Mouse (Mus musculus): Measurements from ENCODE around the gene Maml3. TPM values are rescaled to one million over a fixed set of nuclear protein-coding genes. Genes with fewer than 3 reads are reported as not detected.

Maml3 gene
- polyA plus RNA-seq, 1 experiment from 2014 or later = 5.7 TPM

DNA sequence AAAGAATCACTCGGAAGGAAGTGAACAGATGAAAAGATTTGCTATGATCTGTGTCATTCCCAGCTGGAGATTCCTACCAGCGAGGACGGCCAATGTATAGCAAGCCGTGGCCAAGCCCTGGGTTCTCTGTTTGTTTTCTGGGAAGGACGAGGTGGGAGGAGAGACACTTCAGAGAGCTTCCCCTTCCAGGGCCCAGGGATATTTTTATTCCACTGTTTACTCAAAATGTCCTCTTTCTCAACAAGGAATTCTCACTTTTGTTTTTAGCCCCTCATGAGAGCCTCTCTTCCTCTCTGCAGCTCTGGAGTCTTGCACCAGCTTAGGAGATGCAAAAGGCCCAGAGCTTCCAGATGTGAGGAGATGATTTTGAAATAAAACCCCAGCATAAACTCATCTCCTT is 236.0 kb downstream of the Maml3 start:
- Histone ChIP-seq H3K9ac (ENCODE audit: low read depth, low read length) (no peak overlapping the region), H3K27ac (ENCODE audit: low read length) (peak overlapping the region; percentile 81), H3K4me1 (ENCODE audit: control insufficient read depth, insufficient read depth, low read length) (peaks cover 29% of the 10 kb centered on the region), H3K36me3 (ENCODE audit: control insufficient read depth, insufficient read depth, low read length) (no peaks in the 10 kb centered on the region), H3K4me3 (ENCODE audit: low read depth, low read length) (no peak overlapping the region), H3K9me3 (replicated peaks; ENCODE audit: control insufficient read depth, low read length, poor library complexity, severe bottlenecking) (no peaks in the 10 kb centered on the region), H3K4me2 (ENCODE audit: low read length) (no peak overlapping the region; the same call in 1 of the 2 replicates), H3K27me3 (ENCODE audit: control insufficient read depth, insufficient read depth, low read depth, low read length) (no peaks in the 10 kb centered on the region)
- no peak for ATAC-seq
- 14% methylated on average over 5 of the region's 5 CpGs for WGBS

DNA sequence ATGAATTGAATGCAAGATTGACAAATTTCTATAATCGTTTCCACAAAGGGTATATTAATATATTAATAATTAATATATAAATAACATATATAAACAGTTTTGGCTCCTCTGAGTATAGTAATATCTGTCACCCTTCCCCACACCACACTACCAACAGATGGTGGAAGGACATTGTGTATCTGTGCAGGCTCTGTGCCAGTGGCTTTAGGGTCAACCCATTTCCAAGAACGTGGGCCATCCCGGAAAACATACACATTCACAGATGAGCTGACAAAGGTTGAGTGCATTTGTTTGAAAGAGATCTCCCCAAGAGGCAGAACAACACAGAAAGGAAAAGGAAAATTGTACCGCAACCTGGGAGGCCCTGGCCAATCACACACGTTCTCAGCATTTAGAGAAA is 238.4 kb downstream of the Maml3 start:
- no peak for ATAC-seq
- no peak overlapping the region for H3K4me2 ChIP-seq (ENCODE audit: low read length)
- H3K36me3 ChIP-seq (ENCODE audit: control insufficient read depth, insufficient read depth, low read length) = no peaks in the 10 kb centered on the region
- no peak overlapping the region for H3K4me3 ChIP-seq (ENCODE audit: low read depth, low read length)
- no peaks in the 10 kb centered on the region for H3K27me3 ChIP-seq (ENCODE audit: control insufficient read depth, insufficient read depth, low read depth, low read length)
- no peak overlapping the region for H3K27ac ChIP-seq (ENCODE audit: low read length)
- H3K4me1 ChIP-seq (ENCODE audit: control insufficient read depth, insufficient read depth, low read length) = peaks cover 30% of the 10 kb centered on the region
- no peak overlapping the region for H3K9ac ChIP-seq (ENCODE audit: low read depth, low read length)
- WGBS = 79% methylated on average over 5 of the region's 5 CpGs
- H3K9me3 ChIP-seq (replicated peaks; ENCODE audit: control insufficient read depth, low read length, poor library complexity, severe bottlenecking) = no peaks in the 10 kb centered on the region

DNA sequence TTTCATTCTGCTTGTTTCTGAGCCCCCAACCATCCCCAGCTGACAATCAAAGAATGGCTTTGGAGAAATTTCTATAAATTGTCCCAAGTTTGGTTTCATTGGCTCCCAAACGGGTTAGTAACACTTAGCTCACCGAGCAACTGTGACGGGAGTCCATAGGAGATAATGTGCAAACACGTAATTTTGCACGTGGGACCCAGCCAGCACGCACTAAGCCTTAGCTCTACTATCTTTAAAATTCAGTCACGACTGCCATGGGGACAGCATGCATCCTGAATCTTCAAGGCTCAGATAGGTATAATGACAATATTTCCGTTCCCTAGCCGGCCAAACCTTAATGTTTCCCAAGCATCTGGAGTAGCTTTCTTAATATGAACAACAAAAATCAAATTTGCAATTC is 243.2 kb downstream of the Maml3 start:
- WGBS = 89% methylated on average over 9 of the region's 9 CpGs
- Histone ChIP-seq H3K4me1 (ENCODE audit: control insufficient read depth, insufficient read depth, low read length) (peaks cover 5% of the 10 kb centered on the region), H3K9ac (ENCODE audit: low read depth, low read length) (no peak overlapping the region), H3K27me3 (ENCODE audit: control insufficient read depth, insufficient read depth, low read depth, low read length) (no peaks in the 10 kb centered on the region), H3K9me3 (replicated peaks; ENCODE audit: control insufficient read depth, low read length, poor library complexity, severe bottlenecking) (no peaks in the 10 kb centered on the region), H3K36me3 (ENCODE audit: control insufficient read depth, insufficient read depth, low read length) (no peaks in the 10 kb centered on the region), H3K4me3 (ENCODE audit: low read depth, low read length) (no peak overlapping the region), H3K4me2 (ENCODE audit: low read length) (no peak overlapping the region), H3K27ac (ENCODE audit: low read length) (peak overlapping the region; percentile 48; the same call in 1 of the 2 replicates)
- ATAC-seq = no peak

DNA sequence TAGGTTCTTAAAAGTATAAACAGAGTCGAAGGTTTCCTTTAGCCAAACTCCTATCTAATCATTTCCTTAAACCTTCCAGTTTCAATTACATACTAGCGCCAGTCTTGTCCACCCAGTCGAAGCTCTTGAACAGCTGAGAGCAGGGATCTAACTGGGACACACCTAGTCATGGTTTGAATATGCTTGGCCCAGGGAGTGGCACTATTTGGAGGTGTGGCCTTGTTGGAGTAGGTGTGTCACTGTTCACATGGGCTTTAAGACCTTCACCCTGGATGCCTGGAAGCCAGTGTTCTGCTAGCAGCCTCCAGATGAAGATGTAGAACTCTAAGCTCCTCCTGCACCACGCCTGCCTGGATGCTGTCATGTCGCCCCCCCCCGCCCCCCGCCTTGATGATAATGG is 244.4 kb downstream of the Maml3 start:
- H3K9ac ChIP-seq (ENCODE audit: low read depth, low read length) = no peak overlapping the region
- peaks cover 5% of the 10 kb centered on the region for H3K4me1 ChIP-seq (ENCODE audit: control insufficient read depth, insufficient read depth, low read length)
- H3K27me3 ChIP-seq (ENCODE audit: control insufficient read depth, insufficient read depth, low read depth, low read length) = no peaks in the 10 kb centered on the region
- no peak for ATAC-seq
- no peak overlapping the region for H3K27ac ChIP-seq (ENCODE audit: low read length)
- no peaks in the 10 kb centered on the region for H3K9me3 ChIP-seq (replicated peaks; ENCODE audit: control insufficient read depth, low read length, poor library complexity, severe bottlenecking)
- no peaks in the 10 kb centered on the region for H3K36me3 ChIP-seq (ENCODE audit: control insufficient read depth, insufficient read depth, low read length)
- WGBS = 94% methylated on average over 7 of the region's 7 CpGs
- H3K4me2 ChIP-seq (ENCODE audit: low read length) = no peak overlapping the region
- H3K4me3 ChIP-seq (ENCODE audit: low read depth, low read length) = no peak overlapping the region

DNA sequence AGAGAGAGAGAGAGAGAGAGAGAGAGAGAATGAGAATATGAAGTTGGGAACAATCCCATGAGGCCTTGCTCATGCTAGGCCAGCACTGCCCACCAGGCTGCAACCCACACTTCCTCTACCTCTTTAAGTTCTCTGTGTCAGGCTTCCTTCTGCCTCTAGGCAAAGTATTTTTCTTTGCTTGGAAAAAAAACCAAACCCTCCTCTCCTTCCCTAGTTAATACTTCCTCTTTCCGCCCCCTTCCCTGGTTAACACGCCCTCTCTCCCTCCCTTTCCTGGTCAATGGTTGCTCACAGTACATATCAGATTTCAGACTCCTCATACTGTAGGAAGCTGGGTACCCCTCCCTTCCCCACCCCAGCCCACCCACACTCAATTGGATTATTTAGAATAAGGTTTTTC is 245.7 kb downstream of the Maml3 start:
- Histone ChIP-seq H3K9me3 (replicated peaks; ENCODE audit: control insufficient read depth, low read length, poor library complexity, severe bottlenecking) (no peaks in the 10 kb centered on the region), H3K4me2 (ENCODE audit: low read length) (no peak overlapping the region), H3K9ac (ENCODE audit: low read depth, low read length) (no peak overlapping the region), H3K4me1 (ENCODE audit: control insufficient read depth, insufficient read depth, low read length) (peaks cover 5% of the 10 kb centered on the region), H3K27ac (ENCODE audit: low read length) (no peak overlapping the region), H3K27me3 (ENCODE audit: control insufficient read depth, insufficient read depth, low read depth, low read length) (no peaks in the 10 kb centered on the region), H3K4me3 (ENCODE audit: low read depth, low read length) (no peak overlapping the region), H3K36me3 (ENCODE audit: control insufficient read depth, insufficient read depth, low read length) (no peaks in the 10 kb centered on the region)
- no peak for ATAC-seq
- WGBS = 81% methylated on average over 2 of the region's 2 CpGs

DNA sequence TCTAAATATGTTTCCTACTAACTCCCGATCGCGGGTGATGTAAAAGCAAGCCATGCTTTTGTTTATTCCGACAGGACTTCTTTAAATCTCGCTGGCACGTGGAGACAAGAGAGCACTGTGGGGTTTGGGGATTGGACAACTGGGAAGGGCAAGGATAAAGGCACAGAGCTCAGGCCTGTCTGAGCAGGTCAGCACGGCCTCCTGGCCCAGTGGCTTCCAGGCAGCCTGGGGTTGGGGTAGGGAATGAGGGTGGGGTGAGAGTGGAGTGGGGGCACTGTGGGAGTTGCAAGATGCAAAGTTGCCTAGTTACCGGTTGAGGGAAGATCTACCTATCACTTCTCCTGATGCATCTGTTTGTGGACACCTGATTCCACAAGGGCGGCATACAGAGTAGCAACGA is 250.7 kb downstream of the Maml3 start:
- 70% methylated on average over 10 of the region's 10 CpGs for WGBS
- H3K4me3 ChIP-seq (ENCODE audit: low read depth, low read length) = no peak overlapping the region
- H3K9me3 ChIP-seq (replicated peaks; ENCODE audit: control insufficient read depth, low read length, poor library complexity, severe bottlenecking) = no peaks in the 10 kb centered on the region
- H3K9ac ChIP-seq (ENCODE audit: low read depth, low read length) = no peak overlapping the region
- H3K27ac ChIP-seq (ENCODE audit: low read length) = no peak overlapping the region
- peaks cover 7% of the 10 kb centered on the region; the same call in 1 of the 2 replicates for H3K4me1 ChIP-seq (ENCODE audit: control insufficient read depth, insufficient read depth, low read length)
- H3K27me3 ChIP-seq (ENCODE audit: control insufficient read depth, insufficient read depth, low read depth, low read length) = no peaks in the 10 kb centered on the region
- H3K4me2 ChIP-seq (ENCODE audit: low read length) = no peak overlapping the region
- 0 out of 2 replicates have a peak, but pooled peaks have one; percentile 34 for ATAC-seq
- no peaks in the 10 kb centered on the region for H3K36me3 ChIP-seq (ENCODE audit: control insufficient read depth, insufficient read depth, low read length)

DNA sequence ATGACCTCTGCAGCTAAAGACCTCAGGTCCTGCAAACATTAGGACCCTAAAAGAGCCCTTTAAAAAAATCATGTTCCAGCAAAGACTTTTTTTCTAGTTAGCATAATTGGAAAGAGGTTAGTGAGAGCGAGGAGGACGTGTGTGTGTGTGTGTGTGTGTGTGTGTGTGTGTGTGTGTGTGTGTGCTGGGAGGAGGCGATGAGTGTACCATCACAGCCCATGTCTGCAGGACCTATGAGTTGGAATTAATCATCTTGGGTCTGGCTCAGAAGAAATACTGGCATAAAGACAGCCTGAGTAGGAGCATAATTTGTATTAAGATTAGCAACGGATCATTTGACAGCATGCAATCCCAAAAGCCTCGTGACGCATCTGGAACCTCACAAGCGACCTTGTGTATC is 251.3 kb downstream of the Maml3 start:
- WGBS = 65% methylated on average over 7 of the region's 7 CpGs
- Histone ChIP-seq H3K4me2 (ENCODE audit: low read length) (no peak overlapping the region), H3K27ac (ENCODE audit: low read length) (no peak overlapping the region), H3K27me3 (ENCODE audit: control insufficient read depth, insufficient read depth, low read depth, low read length) (no peaks in the 10 kb centered on the region), H3K9me3 (replicated peaks; ENCODE audit: control insufficient read depth, low read length, poor library complexity, severe bottlenecking) (no peaks in the 10 kb centered on the region), H3K4me3 (ENCODE audit: low read depth, low read length) (no peak overlapping the region), H3K9ac (ENCODE audit: low read depth, low read length) (no peak overlapping the region), H3K4me1 (ENCODE audit: control insufficient read depth, insufficient read depth, low read length) (peaks cover 7% of the 10 kb centered on the region; the same call in 1 of the 2 replicates), H3K36me3 (ENCODE audit: control insufficient read depth, insufficient read depth, low read length) (no peaks in the 10 kb centered on the region)
- no peak for ATAC-seq

DNA sequence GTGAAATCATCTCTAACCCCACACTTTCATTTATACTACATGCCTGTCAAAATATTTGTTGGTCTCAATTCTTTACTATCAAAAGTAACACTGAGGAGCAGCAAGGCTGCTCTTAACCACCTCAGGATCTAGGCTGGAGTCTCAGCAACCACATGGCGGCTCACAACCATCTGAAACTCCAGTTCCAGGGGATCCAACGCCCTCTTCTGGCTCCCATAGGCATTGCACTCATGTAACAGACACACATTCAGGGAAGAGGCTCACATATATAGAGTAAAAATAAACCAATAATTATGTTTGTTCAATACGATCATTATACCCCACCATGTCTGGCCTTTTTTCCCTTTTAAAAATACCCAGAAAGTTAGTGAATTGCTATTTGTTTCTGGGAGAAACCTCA is 252.2 kb downstream of the Maml3 start:
- H3K4me3 ChIP-seq (ENCODE audit: low read depth, low read length) = no peak overlapping the region
- no peak overlapping the region for H3K4me2 ChIP-seq (ENCODE audit: low read length)
- WGBS = 82% methylated on average over 3 of the region's 3 CpGs
- H3K36me3 ChIP-seq (ENCODE audit: control insufficient read depth, insufficient read depth, low read length) = no peaks in the 10 kb centered on the region
- H3K9me3 ChIP-seq (replicated peaks; ENCODE audit: control insufficient read depth, low read length, poor library complexity, severe bottlenecking) = no peaks in the 10 kb centered on the region
- no peak for ATAC-seq
- H3K27ac ChIP-seq (ENCODE audit: low read length) = no peak overlapping the region
- no peak overlapping the region for H3K9ac ChIP-seq (ENCODE audit: low read depth, low read length)
- H3K27me3 ChIP-seq (ENCODE audit: control insufficient read depth, insufficient read depth, low read depth, low read length) = no peaks in the 10 kb centered on the region
- H3K4me1 ChIP-seq (ENCODE audit: control insufficient read depth, insufficient read depth, low read length) = peaks cover 7% of the 10 kb centered on the region; the same call in 1 of the 2 replicates

DNA sequence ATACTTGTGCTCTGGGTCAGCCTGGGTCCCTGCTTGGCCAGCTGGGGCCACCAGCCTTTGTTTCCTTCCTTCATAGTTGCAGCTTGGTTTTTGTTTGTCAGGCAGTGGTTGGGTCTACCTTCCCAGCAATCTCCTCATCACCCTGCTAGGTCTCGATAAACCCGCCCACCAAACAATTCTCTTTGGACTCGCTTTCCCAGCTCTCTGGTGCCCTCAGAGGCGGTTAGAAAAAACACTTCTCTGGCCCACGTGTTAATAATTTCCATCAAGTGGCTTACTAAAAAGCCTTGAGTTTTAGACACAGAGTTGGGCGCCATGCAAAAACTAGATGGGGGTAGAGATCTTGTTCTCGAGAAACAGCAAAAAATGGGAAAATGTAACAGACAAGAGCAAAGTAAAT is 253.3 kb downstream of the Maml3 start:
- no peak overlapping the region for H3K4me3 ChIP-seq (ENCODE audit: low read depth, low read length)
- no peaks in the 10 kb centered on the region for H3K27me3 ChIP-seq (ENCODE audit: control insufficient read depth, insufficient read depth, low read depth, low read length)
- no peak for ATAC-seq
- no peak overlapping the region for H3K9ac ChIP-seq (ENCODE audit: low read depth, low read length)
- no peak overlapping the region for H3K27ac ChIP-seq (ENCODE audit: low read length)
- no peak overlapping the region for H3K4me2 ChIP-seq (ENCODE audit: low read length)
- 57% methylated on average over 7 of the region's 7 CpGs for WGBS
- no peaks in the 10 kb centered on the region for H3K36me3 ChIP-seq (ENCODE audit: control insufficient read depth, insufficient read depth, low read length)
- H3K4me1 ChIP-seq (ENCODE audit: control insufficient read depth, insufficient read depth, low read length) = peaks cover 7% of the 10 kb centered on the region; the same call in 1 of the 2 replicates
- no peaks in the 10 kb centered on the region for H3K9me3 ChIP-seq (replicated peaks; ENCODE audit: control insufficient read depth, low read length, poor library complexity, severe bottlenecking)
